Mouse (Mus musculus): ENCODE data around the gene Atg7.

Atg7 gene

GRCm38 (mm10) chr6:114737181-114737580 is 94.3 kb downstream of the Atg7 start:
- DNase-seq, result no peak

DNA sequence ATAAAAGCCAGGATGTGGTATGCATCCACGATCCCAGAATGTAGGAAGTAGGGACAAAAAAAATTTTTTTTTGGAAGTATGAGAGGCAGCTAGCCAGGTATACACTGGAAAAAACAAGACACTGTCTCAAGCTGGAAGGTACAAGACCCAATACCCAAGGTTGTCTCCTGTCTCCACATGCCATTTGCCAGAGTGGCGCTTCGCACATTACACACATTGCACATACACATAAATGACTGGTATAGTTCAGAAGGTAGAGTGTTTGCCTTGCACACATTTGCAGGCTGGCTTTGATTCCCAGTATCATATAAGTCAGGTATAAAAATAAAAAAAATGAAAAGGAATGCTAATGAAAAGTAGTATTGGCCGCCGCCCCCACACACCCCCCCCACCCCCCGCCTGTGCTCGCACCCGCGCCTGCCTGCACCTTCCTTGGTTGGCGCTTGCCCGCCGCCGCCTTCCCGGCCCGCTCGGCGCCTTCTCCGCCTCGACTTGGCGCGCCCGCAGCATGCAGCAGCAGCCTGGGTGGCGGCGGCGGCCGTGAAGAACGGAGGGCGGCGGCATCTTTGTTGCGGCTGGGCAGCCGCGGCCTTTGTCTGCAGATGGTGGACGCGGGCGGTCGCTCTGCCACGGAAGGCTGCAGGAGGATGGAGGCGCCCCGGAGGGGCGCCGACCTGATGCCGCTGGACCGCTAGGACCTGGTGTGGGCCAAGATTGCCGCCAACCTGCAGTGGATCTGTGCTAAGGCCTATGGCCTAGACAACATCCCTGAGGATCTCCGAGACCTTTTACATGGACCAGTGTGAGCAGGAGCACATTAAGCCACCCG is 95.2 kb downstream of the Atg7 start:
- DNase-seq, result peak; percentile 52 to 67

DNA sequence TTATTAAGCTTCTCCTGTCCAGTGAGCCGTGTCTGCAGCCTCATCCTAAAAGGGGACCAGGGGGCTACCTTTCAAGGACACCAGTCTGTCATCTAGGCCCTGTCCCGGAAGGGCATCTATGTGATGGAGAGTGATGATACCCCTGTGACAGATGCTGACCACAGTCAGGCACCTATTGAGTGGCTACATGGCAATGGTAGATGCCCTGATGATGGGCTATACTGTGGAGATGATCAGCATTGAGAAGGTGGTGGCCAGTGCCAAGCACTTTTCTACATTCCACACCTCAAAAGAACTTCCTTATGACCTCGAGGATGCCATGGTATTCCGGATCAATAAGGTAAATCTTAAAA is 95.8 kb downstream of the Atg7 start:
- no peak for DNase-seq

- no peak for DNase-seq
Measured at GRCm38 (mm10) chr6:114742209-114743003, 99.5 kb downstream of the Atg7 start.

DNA sequence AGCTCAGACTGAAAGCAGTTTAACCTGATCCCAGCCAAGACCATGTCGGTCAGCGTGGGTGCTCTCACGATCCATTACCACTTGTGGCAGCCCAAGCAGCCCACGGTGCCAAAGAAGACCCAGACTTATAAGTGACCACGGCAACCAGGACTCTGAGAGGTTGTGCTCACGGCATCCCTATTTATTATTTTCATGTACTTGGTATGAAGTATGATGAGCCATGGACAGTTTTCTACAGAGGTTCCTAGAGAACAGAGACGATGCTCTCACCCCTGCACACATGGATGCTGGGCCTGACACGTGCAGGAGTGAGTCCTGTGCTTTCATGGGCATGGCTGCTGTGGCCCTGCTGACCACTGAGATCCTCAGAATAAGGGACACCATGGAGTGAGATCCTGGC is 100.2 kb downstream of the Atg7 start:
- DNase-seq, result no peak

GRCm38 (mm10) chr6:114743845-114744244 is 100.9 kb downstream of the Atg7 start:
- DNase-seq, result no peak

GRCm38 (mm10) chr6:114746439-114746974 is 103.6 kb downstream of the Atg7 start:
- no peak for DNase-seq

DNA sequence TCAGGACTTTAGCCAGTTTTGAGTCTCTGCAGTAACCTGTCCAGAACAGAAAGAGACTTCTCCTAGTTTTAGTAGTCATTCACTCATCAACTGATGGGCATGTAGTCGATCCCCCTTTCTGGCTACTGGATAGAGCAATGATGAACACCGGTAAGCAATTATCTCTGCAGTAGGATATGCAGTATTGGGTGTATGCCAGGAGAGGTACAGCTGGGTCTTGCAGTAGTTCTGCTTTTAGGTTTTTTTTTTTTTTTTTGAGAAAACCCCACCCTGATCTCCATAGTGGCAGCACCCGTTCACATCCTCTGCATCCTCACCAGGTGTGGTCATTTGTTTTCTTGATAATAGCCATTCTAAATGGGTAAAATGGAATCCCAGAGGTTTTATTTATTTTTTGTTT is 105.5 kb downstream of the Atg7 start:
- DNase-seq, result no peak

DNA sequence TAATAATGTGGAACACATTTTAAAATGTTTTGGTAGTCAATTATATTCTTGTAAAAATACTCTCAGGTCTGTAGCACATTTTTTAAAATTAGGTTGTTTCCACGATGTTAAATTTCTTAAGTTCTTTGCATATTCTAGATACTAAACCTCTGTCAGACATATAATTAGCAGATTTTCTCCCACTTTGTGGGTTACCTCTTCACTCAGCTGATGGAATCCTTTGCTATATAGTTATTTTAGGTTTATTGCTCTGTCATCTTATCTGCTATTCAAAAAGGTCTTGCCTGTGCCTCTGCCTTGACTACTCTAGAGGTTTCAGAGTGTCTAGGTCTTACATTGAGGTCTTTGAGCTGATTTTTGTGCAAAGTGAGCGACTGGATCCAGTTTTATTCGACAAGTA is 106.0 kb downstream of the Atg7 start:
- DNase-seq, result no peak

DNA sequence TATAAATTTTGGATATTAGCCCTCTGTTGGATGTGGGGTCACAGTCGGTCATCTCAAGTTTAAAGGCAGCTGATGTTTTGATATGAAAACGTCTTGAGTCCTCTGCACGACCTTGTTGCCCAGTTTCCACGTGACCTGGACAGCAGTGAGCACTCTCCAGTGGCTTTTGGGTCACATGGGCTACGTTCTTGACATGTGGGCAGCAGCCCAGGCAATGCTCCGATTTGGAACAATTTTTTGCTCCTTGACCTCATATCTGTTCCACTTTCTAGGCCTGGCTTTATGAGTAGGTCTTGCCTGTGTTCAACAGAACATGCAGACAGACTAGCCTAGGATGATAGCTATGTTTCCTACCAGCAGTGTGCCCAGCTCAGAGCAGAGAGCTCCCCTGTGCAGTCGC is 115.9 kb downstream of the Atg7 start:
- DNase-seq, result no peak

DNA sequence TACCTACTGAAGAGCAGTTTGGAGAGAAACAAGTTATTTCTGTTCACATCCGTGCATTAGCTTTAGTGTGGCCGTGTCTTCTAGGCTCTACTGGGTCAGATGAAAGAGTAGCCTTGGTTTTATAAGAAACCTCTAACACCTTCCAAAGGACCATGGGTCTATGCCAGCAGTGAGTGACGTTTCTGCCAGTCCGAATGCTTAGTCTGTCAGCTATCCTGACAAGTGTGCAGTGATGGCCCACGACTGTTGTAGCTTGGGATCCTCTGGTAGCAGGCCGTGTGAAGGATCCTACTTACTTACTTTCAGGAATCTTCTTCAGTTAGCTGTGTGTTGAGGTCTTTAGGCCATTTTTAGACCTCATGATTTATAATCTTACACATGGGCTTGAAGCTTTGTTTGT is 123.4 kb downstream of the Atg7 start:
- DNase-seq, result no peak

- DNase-seq, result no peak
Measured at GRCm38 (mm10) chr6:114767710-114768109, 124.8 kb downstream of the Atg7 start.

GRCm38 (mm10) chr6:114770337-114770736 is 127.4 kb downstream of the Atg7 start:
- DNase-seq, result no peak

DNA sequence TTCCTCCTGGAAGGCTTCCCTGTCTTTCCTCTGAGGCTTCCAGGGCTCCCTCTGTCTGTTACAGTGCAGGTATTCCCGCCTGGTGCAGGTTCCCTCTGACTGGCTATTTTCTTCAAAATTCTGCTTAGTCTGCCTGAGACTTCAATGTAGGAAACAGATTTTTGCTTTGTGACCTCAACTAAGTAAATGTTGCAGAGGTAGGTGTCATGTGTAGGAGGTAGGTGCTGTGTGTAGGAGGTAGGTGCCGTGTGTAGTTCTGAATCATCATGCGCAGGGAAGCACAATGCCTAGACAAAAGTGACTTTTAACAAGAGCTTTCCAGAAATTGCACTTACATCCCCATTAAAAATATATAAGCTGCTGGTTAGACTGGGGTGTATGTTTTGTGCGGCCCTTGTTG is 128.6 kb downstream of the Atg7 start:
- DNase-seq, result no peak

DNA sequence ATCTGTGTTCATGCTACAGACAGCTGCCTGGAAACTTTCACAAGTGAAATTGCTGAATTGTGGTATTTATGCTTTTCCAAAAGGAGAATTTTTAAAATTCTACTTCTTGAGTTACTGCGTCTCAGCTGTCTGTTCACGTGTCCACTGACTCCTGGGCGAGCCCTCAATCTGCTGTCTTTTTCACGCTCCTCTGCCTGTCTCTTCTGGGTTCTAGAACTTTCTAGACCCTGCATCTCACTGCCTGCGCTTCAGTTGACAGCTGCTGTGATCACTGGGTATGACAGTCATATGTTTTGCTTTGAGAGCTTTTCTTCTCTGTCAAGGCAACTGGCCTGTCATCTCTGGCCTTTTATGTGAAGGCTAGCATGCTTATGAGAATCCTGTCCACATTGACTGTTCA is 132.3 kb downstream of the Atg7 start:
- DNase-seq, result no peak

- no peak for DNase-seq
Measured at GRCm38 (mm10) chr6:114777872-114778271, 135.0 kb downstream of the Atg7 start.

DNA sequence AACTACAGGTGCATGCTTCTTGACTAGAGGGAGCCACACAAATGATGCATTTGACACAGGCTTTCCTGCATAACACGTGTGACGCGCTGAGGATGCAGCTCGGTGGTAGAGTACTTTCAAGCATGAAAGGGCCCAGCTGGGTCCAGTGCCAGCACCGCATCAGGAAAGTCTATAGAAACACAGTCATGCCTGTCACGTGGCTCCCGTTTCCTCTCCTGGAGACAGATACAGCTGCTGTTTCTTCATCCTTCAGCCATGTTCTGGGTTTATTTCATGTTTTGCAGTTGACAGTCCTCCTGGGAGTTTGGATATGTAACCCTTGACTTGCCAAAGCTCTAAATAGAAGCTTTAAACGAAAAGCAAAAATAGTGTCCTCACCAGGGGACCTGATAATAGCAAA is 135.8 kb downstream of the Atg7 start:
- DNase-seq, result no peak

DNA sequence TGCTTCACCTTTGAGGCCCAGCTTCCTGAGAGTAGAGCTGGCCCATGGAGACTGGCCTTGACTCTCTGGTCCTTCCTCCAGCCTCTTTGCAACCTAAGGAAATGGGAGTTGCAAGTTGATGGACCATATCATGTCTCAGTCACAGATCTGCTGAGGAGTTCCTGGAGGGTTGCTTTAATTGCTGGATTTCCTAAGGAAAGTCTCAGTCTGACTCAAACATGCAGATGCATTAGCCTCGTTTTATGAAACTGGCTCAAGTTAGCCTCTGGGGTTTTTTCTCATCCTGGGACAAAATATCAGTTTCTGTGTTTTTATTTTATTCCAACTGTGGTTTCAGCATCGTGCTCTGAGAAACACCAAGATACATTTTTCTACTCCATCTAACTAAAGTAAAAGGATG is 137.7 kb downstream of the Atg7 start:
- no peak for DNase-seq

- peak in 1 of 2 experiments; percentile 37 for DNase-seq
Measured at GRCm38 (mm10) chr6:114781415-114782240, 138.7 kb downstream of the Atg7 start.

DNA sequence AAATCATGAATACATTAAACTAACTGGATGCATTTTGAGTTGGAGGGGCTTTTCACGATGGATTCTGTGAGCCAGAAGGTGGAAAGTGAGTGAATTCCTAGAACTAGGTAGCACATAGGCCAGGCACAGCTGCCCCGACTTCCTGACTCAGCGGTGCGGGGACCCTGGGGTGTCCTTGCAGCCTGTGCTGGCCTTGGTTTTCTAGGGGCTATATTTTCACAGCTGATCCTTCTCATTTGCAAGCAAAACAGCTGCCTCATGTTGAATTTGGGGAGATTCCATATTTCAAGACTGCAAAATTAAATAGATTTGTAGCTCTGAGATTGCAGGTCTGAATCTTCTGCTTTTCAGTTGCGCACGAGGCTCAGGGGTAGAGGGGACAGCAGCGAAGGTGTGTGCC is 139.6 kb downstream of the Atg7 start:
- DNase-seq, result no peak

DNA sequence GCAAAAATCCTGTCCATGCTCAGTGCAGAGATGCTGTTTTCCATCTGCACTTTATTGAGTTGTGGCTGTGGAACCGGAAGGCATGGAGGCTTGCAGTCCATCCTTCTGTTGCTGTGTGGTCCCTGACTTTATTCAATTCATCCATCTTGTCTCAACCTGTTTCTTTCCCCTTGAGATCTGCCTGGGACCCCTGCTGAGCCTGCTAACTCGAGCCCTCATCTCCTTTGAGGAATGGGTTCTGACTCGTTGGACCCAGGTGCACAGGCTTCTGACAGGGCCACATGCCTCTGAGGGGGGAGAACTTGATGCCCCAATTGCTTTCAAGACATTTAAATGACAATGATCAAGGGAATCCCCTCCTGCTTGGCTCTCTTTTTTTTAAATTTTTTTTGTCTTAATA is 143.6 kb downstream of the Atg7 start:
- no peak for DNase-seq

- DNase-seq, result no peak
Measured at GRCm38 (mm10) chr6:114787606-114788005, 144.7 kb downstream of the Atg7 start.

DNA sequence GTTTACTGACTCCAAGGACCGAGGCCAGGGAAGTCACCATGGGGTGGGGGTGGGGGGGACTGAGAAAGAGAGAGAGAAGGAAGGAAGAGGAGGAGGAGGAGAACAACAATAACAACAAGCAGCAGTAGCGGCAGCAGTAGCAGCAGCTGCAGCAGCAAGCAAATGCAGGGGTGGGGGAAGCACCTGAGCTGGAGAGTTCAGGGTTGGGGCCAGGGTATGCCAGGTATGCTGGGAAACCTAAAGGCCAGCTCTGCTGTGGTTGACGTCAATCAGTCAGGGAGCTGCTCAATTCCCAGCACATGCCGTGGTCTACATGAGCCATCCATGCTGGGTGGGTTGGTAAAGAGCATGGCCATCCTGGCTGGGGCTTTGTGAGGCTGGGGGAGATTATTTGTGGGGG is 145.8 kb downstream of the Atg7 start:
- no peak for DNase-seq

Measured in cerebellum, postnatal 25 days (tissue).